Mouse (Mus musculus): ENCODE measurements around the gene Rnf146. TPM values are rescaled to one million over a fixed set of nuclear protein-coding genes. Genes with fewer than 3 reads are reported as not detected.

Gene Rnf146
- polyA plus RNA-seq, 1 experiment from 2014 or later, result 54.0 TPM

DNA sequence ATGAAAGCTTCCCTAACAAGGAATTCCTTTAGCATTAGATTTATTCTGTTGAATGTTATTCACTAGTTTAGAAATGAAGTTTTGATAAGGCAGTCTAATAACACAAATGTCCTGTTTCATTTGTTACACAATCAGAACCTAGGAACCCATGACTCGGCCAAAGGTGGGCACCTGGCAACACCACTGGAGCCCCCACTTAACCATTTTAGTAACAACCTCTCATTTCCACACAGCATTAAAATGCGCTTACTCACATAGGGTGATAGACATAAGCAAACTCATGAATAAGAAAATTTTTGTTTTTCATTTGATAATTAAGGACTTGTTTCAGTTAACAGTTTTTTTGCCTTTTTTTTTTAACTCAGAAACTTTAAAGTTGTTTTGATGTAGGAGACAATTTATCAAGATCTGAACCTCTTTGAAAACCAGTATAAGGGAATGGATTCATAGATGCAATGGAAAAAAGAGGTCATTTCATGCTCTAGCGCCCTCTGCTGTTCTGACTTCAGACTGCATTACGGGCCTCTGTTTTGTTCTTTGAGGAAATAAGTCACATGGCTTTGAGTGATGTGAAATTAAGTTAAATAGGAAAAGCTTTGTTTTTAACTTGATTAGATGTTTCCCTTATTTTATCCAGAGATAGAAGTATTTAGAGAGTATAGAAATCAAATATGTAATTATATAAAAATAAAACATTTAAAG lies 23.7 kb downstream of the Rnf146 start:
- H3K4me3 ChIP-seq, result no peak overlapping the region
- no peak overlapping the region for H3K27ac ChIP-seq (replicated peaks)
- WGBS, result 50% methylated on average over 4 of the region's 4 CpGs
- no peaks in the 10 kb centered on the region; the same call in 1 of the 2 replicates for H3K4me1 ChIP-seq
- DNase-seq (ENCODE audit: low spot score), result peak; percentile 72
- no peaks in the 10 kb centered on the region for H3K9me3 ChIP-seq
- H3K27me3 ChIP-seq (replicated peaks; ENCODE audit: low read depth, poor library complexity, severe bottlenecking), result no peaks in the 10 kb centered on the region
- H3K36me3 ChIP-seq (replicated peaks), result peaks cover 15% of the 10 kb centered on the region

DNA sequence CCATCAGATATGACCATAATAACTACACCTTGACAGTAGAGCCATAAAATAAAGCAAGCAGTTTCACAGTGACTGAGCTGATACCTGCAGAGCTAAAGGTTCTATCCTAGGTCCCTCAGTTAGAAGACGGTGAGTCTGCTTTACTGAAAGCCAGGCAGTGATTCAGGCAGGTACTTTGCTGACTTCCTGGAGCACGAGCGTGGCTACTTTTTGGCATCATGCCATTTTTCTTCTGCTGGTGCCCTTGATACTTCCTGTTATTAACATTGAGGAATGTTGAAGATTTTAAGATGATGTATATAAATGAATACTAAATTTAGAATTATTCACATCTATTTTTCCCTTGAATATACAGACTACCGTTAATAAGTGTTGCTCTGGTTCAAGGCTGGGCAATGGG lies 28.4 kb downstream of the Rnf146 start:
- Histone ChIP-seq H3K4me3 (no peak overlapping the region), H3K4me1 (no peaks in the 10 kb centered on the region; the same call in 1 of the 2 replicates), H3K27me3 (replicated peaks; ENCODE audit: low read depth, poor library complexity, severe bottlenecking) (no peaks in the 10 kb centered on the region), H3K36me3 (replicated peaks) (no peaks in the 10 kb centered on the region), H3K27ac (replicated peaks) (no peak overlapping the region), H3K9me3 (no peaks in the 10 kb centered on the region)
- 84% methylated on average over 4 of the region's 4 CpGs for WGBS
- no peak for DNase-seq (ENCODE audit: low spot score)

DNA sequence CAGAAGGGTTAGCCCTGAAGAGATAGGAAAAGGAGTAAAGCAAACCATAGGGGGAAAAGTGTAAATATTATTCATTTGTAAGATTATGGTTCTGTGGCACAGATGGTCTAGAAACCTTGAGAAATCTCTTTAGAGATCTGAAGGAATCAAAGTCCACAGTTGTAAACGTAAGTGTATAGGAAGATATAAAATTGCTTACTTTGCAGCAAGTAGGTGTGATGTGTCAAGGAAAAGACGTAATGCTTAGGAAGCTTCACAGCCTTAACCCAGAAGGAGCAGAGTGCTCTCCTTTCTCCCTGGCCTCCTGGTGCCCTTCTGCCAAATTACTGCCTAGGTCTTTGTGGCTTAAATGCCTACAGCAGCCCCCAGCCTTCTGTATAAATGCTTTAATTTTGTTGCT lies 37.4 kb downstream of the Rnf146 start:
- WGBS, result 98% methylated on average over 2 of the region's 2 CpGs
- no peaks in the 10 kb centered on the region; the same call in 1 of the 2 replicates for H3K36me3 ChIP-seq (replicated peaks)

DNA sequence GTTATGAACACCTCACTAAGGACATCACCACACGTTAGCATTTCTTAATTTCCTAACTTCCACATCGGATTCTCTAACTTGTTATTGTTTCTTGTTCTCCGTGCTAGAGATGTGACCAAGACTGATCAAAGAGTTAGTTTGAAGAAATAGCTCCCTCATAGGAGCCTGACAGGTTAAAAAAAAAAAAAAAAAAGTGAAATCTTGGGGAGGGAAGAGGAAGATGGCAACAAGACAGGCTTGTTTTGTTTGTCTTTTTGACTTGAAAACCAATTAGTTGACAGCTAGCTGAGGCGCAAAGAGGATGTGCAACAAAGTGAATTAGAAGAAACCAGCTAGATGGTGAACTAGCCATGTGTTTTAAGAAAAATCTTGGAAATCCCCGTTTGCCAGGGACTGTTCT lies 48.3 kb downstream of the Rnf146 start:
- DNase-seq (ENCODE audit: low spot score), result no peak
- H3K9me3 ChIP-seq, result no peaks in the 10 kb centered on the region
- H3K4me3 ChIP-seq, result peak overlapping the region; percentile 68
- peaks cover 7% of the 10 kb centered on the region for H3K36me3 ChIP-seq (replicated peaks)
- H3K27me3 ChIP-seq (replicated peaks; ENCODE audit: low read depth, poor library complexity, severe bottlenecking), result no peaks in the 10 kb centered on the region
- no peak overlapping the region for H3K27ac ChIP-seq (replicated peaks)
- peaks cover 12% of the 10 kb centered on the region for H3K4me1 ChIP-seq
- 46% methylated on average over 5 of the region's 5 CpGs for WGBS

More for the DNA sequence above, 37.4 kb downstream of the Rnf146 start:
- DNase-seq (ENCODE audit: low spot score), result no peak
- Histone ChIP-seq H3K4me1 (no peaks in the 10 kb centered on the region), H3K27ac (replicated peaks) (no peak overlapping the region), H3K27me3 (replicated peaks; ENCODE audit: low read depth, poor library complexity, severe bottlenecking) (no peaks in the 10 kb centered on the region), H3K9me3 (no peaks in the 10 kb centered on the region), H3K4me3 (no peak overlapping the region)

- peak within 1 kb of the TSS; percentile 94 for H3K27ac ChIP-seq (replicated peaks)
These were observed 49.1 kb downstream of the Rnf146 start, which contains the start of gene Echdc1 for GRCm38 (mm10) chr10:29313064-29313638. Gene Echdc1 (plus strand): TSS chr10:29313166.

GRCm38 (mm10) chr10:29311480-29312219 lies 50.6 kb downstream of the Rnf146 start:
- WGBS, result 72% methylated on average over 4 of the region's 4 CpGs
- DNase-seq (ENCODE audit: low spot score), result no peak
- Histone ChIP-seq H3K27ac (replicated peaks) (no peak overlapping the region), H3K36me3 (replicated peaks) (no peaks in the 10 kb centered on the region), H3K4me3 (no peak overlapping the region), H3K9me3 (no peaks in the 10 kb centered on the region), H3K27me3 (replicated peaks; ENCODE audit: low read depth, poor library complexity, severe bottlenecking) (no peaks in the 10 kb centered on the region), H3K4me1 (peaks cover 12% of the 10 kb centered on the region)

More at GRCm38 (mm10) chr10:29313064-29313638, 49.1 kb downstream of the Rnf146 start, which contains the start of gene Echdc1:
- peak; percentile 93 for DNase-seq (ENCODE audit: low spot score)
- Histone ChIP-seq H3K36me3 (replicated peaks) (no peaks in the 10 kb centered on the region), H3K9me3 (no peaks in the 10 kb centered on the region), H3K27me3 (replicated peaks; ENCODE audit: low read depth, poor library complexity, severe bottlenecking) (no peaks in the 10 kb centered on the region), H3K4me3 (peak within 1 kb of the TSS; percentile 68), H3K4me1 (peaks cover 12% of the 10 kb centered on the region)
- under 1% methylated on average over 47 of the region's 49 CpGs for WGBS

DNA sequence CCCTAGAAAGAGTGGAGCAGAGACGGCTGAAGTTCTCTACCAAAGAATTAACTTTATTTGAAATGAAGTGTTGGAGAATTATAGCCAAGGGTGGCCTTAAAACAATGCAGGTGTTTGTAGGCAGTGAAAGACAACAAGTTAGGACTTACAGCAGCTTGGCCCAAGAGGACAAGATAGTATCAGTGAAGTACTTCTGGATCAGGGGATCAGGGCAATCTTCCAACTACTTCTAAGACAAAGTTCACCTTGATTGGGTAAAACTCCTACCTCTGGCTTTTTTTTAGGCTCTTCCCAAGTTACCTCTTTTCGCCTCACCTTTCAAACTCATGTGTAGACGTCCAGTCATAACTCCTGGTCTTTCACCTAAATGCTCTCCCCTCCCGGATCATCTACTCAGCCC lies 60.0 kb downstream of the Rnf146 start:
- DNase-seq (ENCODE audit: low spot score), result no peak
- Histone ChIP-seq H3K27ac (replicated peaks) (no peak overlapping the region), H3K27me3 (replicated peaks; ENCODE audit: low read depth, poor library complexity, severe bottlenecking) (no peaks in the 10 kb centered on the region), H3K4me3 (no peak overlapping the region), H3K4me1 (no peaks in the 10 kb centered on the region), H3K9me3 (no peaks in the 10 kb centered on the region), H3K36me3 (replicated peaks) (no peaks in the 10 kb centered on the region)
- WGBS, result 93% methylated on average over 4 of the region's 4 CpGs

Other genes starting within 250 kb of the Rnf146 start
- 6.3 and 7.8 TPM in 2 replicates for gene Soga3, start 218.6 kb downstream of the Rnf146 start, polyA plus RNA-seq (2016; fragmentation: Nextera tagmentation; extraction: Ambion mirVana)
- gene Gm49353, start 163.5 kb downstream of the Rnf146 start, polyA plus RNA-seq (2016; fragmentation: Nextera tagmentation; extraction: Ambion mirVana), result 0.35 TPM in 1 of 2 replicates, not detected in the other
- gene 9330159F19Rik, start 150.8 kb downstream of the Rnf146 start, polyA plus RNA-seq (2016; fragmentation: Nextera tagmentation; extraction: Ambion mirVana), result 1.4 and 1.7 TPM in 2 replicates
- gene Echdc1, start 49.3 kb downstream of the Rnf146 start, polyA plus RNA-seq (2016; fragmentation: Nextera tagmentation; extraction: Ambion mirVana), result 21.6 and 25.8 TPM in 2 replicates
- gene Rspo3, start 173.4 kb upstream of the Rnf146 start, polyA plus RNA-seq (2016; fragmentation: Nextera tagmentation; extraction: Ambion mirVana), result 5.6 TPM in 2 replicates

All from embryonic facial prominence, embryonic 10.5 days (tissue).